Mouse (Mus musculus) embryonic facial prominence, embryonic 12.5 days (tissue): ENCODE measurements around the gene Reg4. TPM values are rescaled to one million over a fixed set of nuclear protein-coding genes. Genes with fewer than 3 reads are reported as not detected.

Experiments used
- polyA plus RNA-seq: library from polyadenylated mRNA; unstranded; fragments of >200 nt; fragmentation: Nextera tagmentation; extraction: Ambion mirVana; gene quantifications from 2 replicates; pipeline ENCODE4 v1.2.1, GENCODE M21; 2016

The Reg4 gene
- polyA plus RNA-seq, 1 experiment from 2014 or later = not detected

Other genes with a start within 250 kb of the Reg4 start
- gene Notch2, start 208.6 kb upstream of the Reg4 start, polyA plus RNA-seq = 38.8 and 42.1 TPM in 2 replicates
- not detected in 2 replicates for gene Adam30, start 61.5 kb upstream of the Reg4 start, polyA plus RNA-seq
- 2.7 and 2.8 TPM in 2 replicates for gene Hmgcs2, start 58.3 kb downstream of the Reg4 start, polyA plus RNA-seq
- gene Phgdh, start 117.8 kb downstream of the Reg4 start, polyA plus RNA-seq = 267 and 276 TPM in 2 replicates
- 8.8 and 10.0 TPM in 2 replicates for gene Zfp697, start 160.3 kb downstream of the Reg4 start, polyA plus RNA-seq
- gene Gm4450, start 235.0 kb downstream of the Reg4 start, polyA plus RNA-seq = not detected in 2 replicates